ENCODE assay signal across 8 mouse cellular contexts in genomic region chr2:127791919-127792603, GRCm38 (mm10). TPM values are rescaled to one million over a fixed set of nuclear protein-coding genes. Genes with fewer than 3 reads are reported as not detected.
DNase-seq lines count a peak whose midpoint lies in the region; ATAC-seq and TF ChIP-seq lines count a peak whose summit lies in the region.

TSS of gene Mtln (minus strand) at chr2:127792488.

- no peak for TF ChIP-seq CTCF in gastrocnemius, adult 2 months (IDR thresholded peaks at IDR 0.05)
- no peak for TF ChIP-seq CTCF in hindbrain, postnatal 0 days (IDR thresholded peaks at IDR 0.05; ENCODE audit: low read depth)
- no peak for TF ChIP-seq CTCF in left cerebral cortex, adult 2 months (IDR thresholded peaks at IDR 0.05)

- H3K4me2 ChIP-seq in hindbrain, postnatal 0 days (ENCODE audit: low read depth, low read length), result peak within 1 kb of the TSS; percentile 70

- under 1% methylated on average over 37 of the region's 37 CpGs for WGBS in hindbrain, postnatal 0 days

- ATAC-seq in common myeloid progenitor, adult 5-6 weeks (replicated peaks; ENCODE audit: low read depth, poor library complexity, severe bottlenecking), result peak; percentile 97
- ATAC-seq in hindbrain, postnatal 0 days, result peak; percentile 96
- peak; percentile 91 for ATAC-seq in megakaryocyte, adult 5-6 weeks (ENCODE audit: poor library complexity, severe bottlenecking)

- intact Hi-C loops in gastrocnemius, adult 2 months (cut with DNase I), result loop anchor here (5.0 kb wide), 1 partner anchor 335 kb away; the partner anchor contains the start of gene Bcl2l11
- intact Hi-C loops in left cerebral cortex, adult 2 months (cut with DNase I), result no loop called here

- H3K36me3 ChIP-seq in hindbrain, postnatal 0 days (ENCODE audit: insufficient read depth, low read length), result no peaks in the 10 kb centered on the region

- H3K27me3 ChIP-seq in hindbrain, postnatal 0 days (ENCODE audit: insufficient read depth, low read length), result no peaks in the 10 kb centered on the region

- H3K27ac ChIP-seq in gastrocnemius, adult 2 months, result peak within 1 kb of the TSS; percentile 95
- H3K27ac ChIP-seq in hindbrain, postnatal 0 days, result peak within 1 kb of the TSS; percentile 87
- H3K27ac ChIP-seq in left cerebral cortex, adult 2 months, result peak within 1 kb of the TSS; percentile 91

- DNase-seq in ZHBTc4 (ENCODE audit: low read depth, low spot score), result peak; percentile 94
- DNase-seq in gastrocnemius, adult 2 months, result peak; percentile 90
- peak; percentile 95 for DNase-seq in hindbrain, postnatal 0 days (ENCODE audit: low spot score)
- DNase-seq in left cerebral cortex, adult 2 months (ENCODE audit: extremely low spot score in 1 of 2, low spot score in 2 of 2), result peak; percentile 87 to 89
- DNase-seq in right cerebral cortex, adult 2 months (ENCODE audit: low spot score in 2 of 2), result peak; percentile 95
- DNase-seq in urinary bladder, postnatal 14 days (ENCODE audit: low spot score), result peak; percentile 88

- peak within 1 kb of the TSS; percentile 59 for H3K9ac ChIP-seq in hindbrain, postnatal 0 days (replicated peaks; ENCODE audit: low read length)

- peaks cover 19% of the 10 kb centered on the region for H3K4me1 ChIP-seq in hindbrain, postnatal 0 days (ENCODE audit: insufficient read depth, low read length)

- H3K9me3 ChIP-seq in hindbrain, postnatal 0 days (ENCODE audit: low read length), result no peaks in the 10 kb centered on the region

- H3K4me3 ChIP-seq in gastrocnemius, adult 2 months, result peak within 1 kb of the TSS; percentile 82
- H3K4me3 ChIP-seq in hindbrain, postnatal 0 days (ENCODE audit: low read length), result peak within 1 kb of the TSS; percentile 86
- H3K4me3 ChIP-seq in left cerebral cortex, adult 2 months, result peak within 1 kb of the TSS; percentile 62

RNA-seq across cellular contexts. Expression of gene Mtln, which starts in this region (rescaled TPM):
- total RNA-seq in common myeloid progenitor, adult 5-6 weeks (2017), result 36.1 and 42.8 TPM in 2 replicates
- total RNA-seq in gastrocnemius, adult 2 months (2021), result 100 to 1,000 TPM; 120 TPM
- total RNA-seq in hindbrain, postnatal 0 days (2014; rRNA removed), result 12.1 and 18.9 TPM in 2 replicates
- 60.4 and 71.4 TPM in 2 replicates for polyA plus RNA-seq in hindbrain, postnatal 0 days (2015; fragmentation: Nextera tagmentation; extraction: Ambion mirVana)
- 10 to 100 TPM; 50.3 to 51.2 TPM for total RNA-seq in left cerebral cortex, adult 2 months (2021)
- 8.0 and 9.0 TPM in 2 replicates for total RNA-seq in megakaryocyte, adult 5-6 weeks (2015)
- 11.8 and 28.5 TPM in 2 replicates for total RNA-seq in megakaryocyte, adult 5-6 weeks (2017)

Comparison
In these comparisons a context has a peak if more than half of its experiments do, and no peak if none do; other contexts are left out.
1. Peak in every context shown above with its lines: DNase-seq, ATAC-seq, H3K4me3 ChIP-seq and H3K27ac ChIP-seq.